In genomic region chr10:81378553-81379182, GRCm38 (mm10) we compare ENCODE assay signal across 8 mouse cellular contexts. TPM values are rescaled to one million over a fixed set of nuclear protein-coding genes. Genes with fewer than 3 reads are reported as not detected.
DNase-seq lines count a peak whose midpoint lies in the region; ATAC-seq and TF ChIP-seq lines count a peak whose summit lies in the region.

No protein-coding gene starts in this region.

- H3K27me3 ChIP-seq in C2C12 (ENCODE audit: control insufficient read depth, insufficient read depth, insufficient read length): no peaks in the 10 kb centered on the region
- H3K27me3 ChIP-seq in heart, embryonic 12.5 days (replicated peaks): no peaks in the 10 kb centered on the region
- no peaks in the 10 kb centered on the region for H3K27me3 ChIP-seq in kidney, postnatal 0 days (ENCODE audit: insufficient read depth, low read length)
- no peaks in the 10 kb centered on the region for H3K27me3 ChIP-seq in liver, embryonic 11.5 days (replicated peaks; ENCODE audit: control insufficient read depth, insufficient read depth, low read length)
- H3K27me3 ChIP-seq in stomach, embryonic 14.5 days (ENCODE audit: control insufficient read depth, insufficient read depth, low read length): no peaks in the 10 kb centered on the region

- H3K36me3 ChIP-seq in C2C12 (ENCODE audit: control insufficient read depth, insufficient read depth): peaks cover 29% of the 10 kb centered on the region
- H3K36me3 ChIP-seq in heart, embryonic 12.5 days: peaks cover 24% of the 10 kb centered on the region
- H3K36me3 ChIP-seq in kidney, postnatal 0 days (ENCODE audit: insufficient read depth, low read length): peaks cover 7% of the 10 kb centered on the region; the same call in 1 of the 2 replicates
- peaks cover 14% of the 10 kb centered on the region for H3K36me3 ChIP-seq in liver, embryonic 11.5 days (ENCODE audit: control insufficient read depth, insufficient read depth, low read length)
- H3K36me3 ChIP-seq in stomach, embryonic 14.5 days (ENCODE audit: control insufficient read depth, insufficient read depth, low read length): peaks cover 16% of the 10 kb centered on the region; the same call in 1 of the 2 replicates

- peaks cover 46% of the 10 kb centered on the region for H3K79me2 ChIP-seq in C2C12 (ENCODE audit: control insufficient read depth, insufficient read depth)

- DNase-seq in brain, embryonic 18.5 days (ENCODE audit: low read depth, low spot score): peak; percentile 99
- peak; percentile 100 for DNase-seq in kidney, postnatal 0 days (ENCODE audit: low spot score)
- DNase-seq in liver, embryonic 11.5 days (ENCODE audit: low spot score): peak; percentile 100
- peak; percentile 100 for DNase-seq in naive thymus-derived CD4-positive, alpha-beta T cell, adult 2 months (ENCODE audit: low read depth)

- H3K4me3 ChIP-seq in C2C12 (ENCODE audit: insufficient read depth, poor library complexity, severe bottlenecking): peak overlapping the region; percentile 97
- H3K4me3 ChIP-seq in heart, embryonic 12.5 days: peak overlapping the region; percentile 94
- H3K4me3 ChIP-seq in kidney, postnatal 0 days (replicated peaks; ENCODE audit: low read depth, low read length): peak overlapping the region; percentile 77
- H3K4me3 ChIP-seq in liver, embryonic 11.5 days (ENCODE audit: low read depth, low read length): peak overlapping the region; percentile 92
- H3K4me3 ChIP-seq in stomach, embryonic 14.5 days (ENCODE audit: low read depth, low read length): peak overlapping the region; percentile 79

- 1% methylated on average over 46 of the region's 46 CpGs for WGBS in heart, embryonic 12.5 days
- WGBS in kidney, postnatal 0 days: under 1% methylated on average over 46 of the region's 46 CpGs
- under 1% methylated on average over 46 of the region's 46 CpGs for WGBS in liver, embryonic 11.5 days
- WGBS in stomach, embryonic 14.5 days: under 1% methylated on average over 46 of the region's 46 CpGs

- H3K9me3 ChIP-seq in heart, embryonic 12.5 days (replicated peaks): no peaks in the 10 kb centered on the region
- no peaks in the 10 kb centered on the region for H3K9me3 ChIP-seq in kidney, postnatal 0 days (replicated peaks; ENCODE audit: low read length)
- no peaks in the 10 kb centered on the region for H3K9me3 ChIP-seq in liver, embryonic 11.5 days (ENCODE audit: control insufficient read depth, low read length)
- no peaks in the 10 kb centered on the region for H3K9me3 ChIP-seq in stomach, embryonic 14.5 days (ENCODE audit: control insufficient read depth, low read depth, low read length)

- H3K4me2 ChIP-seq in heart, embryonic 12.5 days: peak overlapping the region; percentile 73
- peak overlapping the region; percentile 64 for H3K4me2 ChIP-seq in kidney, postnatal 0 days (ENCODE audit: low read length)
- H3K4me2 ChIP-seq in liver, embryonic 11.5 days: peak overlapping the region; percentile 80
- peak overlapping the region; percentile 56 for H3K4me2 ChIP-seq in stomach, embryonic 14.5 days (replicated peaks; ENCODE audit: low read depth, low read length)

- H3K79me3 ChIP-seq in C2C12 (ENCODE audit: low read depth): peaks cover 42% of the 10 kb centered on the region

- no peak for TF ChIP-seq CTCF in C2C12 (IDR thresholded peaks at IDR 0.05; ENCODE audit: control insufficient read depth, insufficient read depth, insufficient read length)
- TF ChIP-seq CTCF in kidney, postnatal 0 days (IDR thresholded peaks at IDR 0.05; ENCODE audit: low read depth): peak; percentile 39; the same call in 1 of the 2 replicates

- ATAC-seq in erythroid progenitor cell, adult 5-6 weeks (replicated peaks; ENCODE audit: low FRiP score, poor library complexity, severe bottlenecking): peak; percentile 68
- peak; percentile 94 for ATAC-seq in heart, embryonic 12.5 days (ENCODE audit: insufficient number of reproducible peaks, low FRiP score)
- ATAC-seq in kidney, postnatal 0 days (replicated peaks; ENCODE audit: low FRiP score, low read depth): peak; percentile 96
- peak; percentile 92 for ATAC-seq in liver, embryonic 11.5 days (replicated peaks; ENCODE audit: low FRiP score)
- peak; percentile 97 for ATAC-seq in stomach, embryonic 14.5 days (ENCODE audit: insufficient number of reproducible peaks, insufficient read depth, low FRiP score, low read depth)

- peaks cover 38% of the 10 kb centered on the region for H3K4me1 ChIP-seq in heart, embryonic 12.5 days (replicated peaks)
- peaks cover 12% of the 10 kb centered on the region for H3K4me1 ChIP-seq in kidney, postnatal 0 days (replicated peaks; ENCODE audit: insufficient read depth, low read length)
- H3K4me1 ChIP-seq in liver, embryonic 11.5 days (replicated peaks; ENCODE audit: control insufficient read depth, insufficient read depth, low read length): peaks cover 42% of the 10 kb centered on the region
- H3K4me1 ChIP-seq in stomach, embryonic 14.5 days (ENCODE audit: control insufficient read depth, insufficient read depth, low read length): peaks cover 16% of the 10 kb centered on the region

- H3K27ac ChIP-seq in heart, embryonic 12.5 days (ENCODE audit: poor library complexity, severe bottlenecking): peak overlapping the region; percentile 72
- 0 out of 2 replicates have a peak overlapping the region, but pooled peaks have one; percentile 54 for H3K27ac ChIP-seq in kidney, postnatal 0 days
- peak overlapping the region; percentile 81 for H3K27ac ChIP-seq in liver, embryonic 11.5 days (ENCODE audit: low read depth, low read length)
- peak overlapping the region; percentile 62; the same call in 1 of the 2 replicates for H3K27ac ChIP-seq in stomach, embryonic 14.5 days (ENCODE audit: low read length)

- peak overlapping the region; percentile 65 for H3K9ac ChIP-seq in heart, embryonic 12.5 days
- peak overlapping the region; percentile 40; the same call in 1 of the 2 replicates for H3K9ac ChIP-seq in kidney, postnatal 0 days (ENCODE audit: low read depth, low read length)
- H3K9ac ChIP-seq in liver, embryonic 11.5 days (ENCODE audit: low read depth, low read length): peak overlapping the region; percentile 68
- H3K9ac ChIP-seq in stomach, embryonic 14.5 days (replicated peaks; ENCODE audit: low read depth, low read length): peak overlapping the region; percentile 18

- H3ac ChIP-seq in C2C12 (ENCODE audit: control insufficient read depth, insufficient read length, low read depth): peak overlapping the region; percentile 51

TF ChIP-seq in C2C12, 6 proteins besides CTCF, POLR2A, EP300 and RAD21:
- TF ChIP-seq USF1 (IDR thresholded peaks at IDR 0.05; ENCODE audit: low read depth): no peak
- TF ChIP-seq FOSL1 (IDR thresholded peaks at IDR 0.05; ENCODE audit: insufficient read depth, low read length, poor library complexity, severe bottlenecking): peak; percentile 10

RNA-seq across cellular contexts. Expression of gene Fzr1, which starts 0.4 kb away (rescaled TPM):
- 61.6 TPM for polyA plus RNA-seq in C2C12 (2012; fragmentation: generic; extraction: Trizol)
- 235 and 246 TPM in 2 replicates for total RNA-seq in erythroid progenitor cell, adult 5-6 weeks (2015; ENCODE audit: low replicate concordance)
- total RNA-seq in erythroid progenitor cell, adult 5-6 weeks (2017; ENCODE audit: low replicate concordance): 247 and 266 TPM in 2 replicates
- 96.4 and 99.5 TPM in 2 replicates for polyA plus RNA-seq in heart, embryonic 12.5 days (2016; fragmentation: Nextera tagmentation; extraction: Ambion mirVana)
- 67.5 and 70.6 TPM in 2 replicates for polyA plus RNA-seq in kidney, postnatal 0 days (2015; fragmentation: Nextera tagmentation; extraction: Ambion mirVana)
- 74.0 and 75.9 TPM in 2 replicates for polyA plus RNA-seq in liver, embryonic 11.5 days (2014; fragmentation: Nextera tagmentation; extraction: Ambion mirVana)
- polyA plus RNA-seq in stomach, embryonic 14.5 days (2014; fragmentation: Nextera tagmentation; extraction: Ambion mirVana): 81.3 and 88.7 TPM in 2 replicates

RNA-seq across cellular contexts. Expression of gene Dohh, which starts 5.6 kb away (rescaled TPM):
- polyA plus RNA-seq in C2C12 (2012; fragmentation: generic; extraction: Trizol): 148 TPM
- total RNA-seq in erythroid progenitor cell, adult 5-6 weeks (2015; ENCODE audit: low replicate concordance): 8.8 TPM in 1 of 2 replicates, not detected in the other
- 4.0 and 17.2 TPM in 2 replicates for total RNA-seq in erythroid progenitor cell, adult 5-6 weeks (2017; ENCODE audit: low replicate concordance)
- polyA plus RNA-seq in heart, embryonic 12.5 days (2016; fragmentation: Nextera tagmentation; extraction: Ambion mirVana): 66.7 and 66.9 TPM in 2 replicates
- polyA plus RNA-seq in kidney, postnatal 0 days (2015; fragmentation: Nextera tagmentation; extraction: Ambion mirVana): 74.3 and 80.6 TPM in 2 replicates
- polyA plus RNA-seq in liver, embryonic 11.5 days (2014; fragmentation: Nextera tagmentation; extraction: Ambion mirVana): 97.4 and 99.3 TPM in 2 replicates
- polyA plus RNA-seq in stomach, embryonic 14.5 days (2014; fragmentation: Nextera tagmentation; extraction: Ambion mirVana): 44.8 and 48.5 TPM in 2 replicates

RNA-seq across cellular contexts. Expression of gene Gm48551, which starts 5.6 kb away (rescaled TPM):
- 1.7 TPM for polyA plus RNA-seq in C2C12 (2012; fragmentation: generic; extraction: Trizol)
- total RNA-seq in erythroid progenitor cell, adult 5-6 weeks (2015; ENCODE audit: low replicate concordance): 2.1 and 4.3 TPM in 2 replicates
- not detected in 2 replicates for total RNA-seq in erythroid progenitor cell, adult 5-6 weeks (2017; ENCODE audit: low replicate concordance)
- polyA plus RNA-seq in heart, embryonic 12.5 days (2016; fragmentation: Nextera tagmentation; extraction: Ambion mirVana): 1.9 and 2.2 TPM in 2 replicates
- polyA plus RNA-seq in kidney, postnatal 0 days (2015; fragmentation: Nextera tagmentation; extraction: Ambion mirVana): 1.9 and 2.1 TPM in 2 replicates
- polyA plus RNA-seq in liver, embryonic 11.5 days (2014; fragmentation: Nextera tagmentation; extraction: Ambion mirVana): 1.3 and 1.9 TPM in 2 replicates
- 3.1 and 4.1 TPM in 2 replicates for polyA plus RNA-seq in stomach, embryonic 14.5 days (2014; fragmentation: Nextera tagmentation; extraction: Ambion mirVana)

RNA-seq across cellular contexts. Expression of gene Gm48552, which starts 10.1 kb away (rescaled TPM):
- 0.20 TPM for polyA plus RNA-seq in C2C12 (2012; fragmentation: generic; extraction: Trizol)
- not detected in 2 replicates for total RNA-seq in erythroid progenitor cell, adult 5-6 weeks (2015; ENCODE audit: low replicate concordance)
- not detected in 2 replicates for total RNA-seq in erythroid progenitor cell, adult 5-6 weeks (2017; ENCODE audit: low replicate concordance)
- polyA plus RNA-seq in heart, embryonic 12.5 days (2016; fragmentation: Nextera tagmentation; extraction: Ambion mirVana): 1.2 and 1.8 TPM in 2 replicates
- 0.82 and 1.9 TPM in 2 replicates for polyA plus RNA-seq in kidney, postnatal 0 days (2015; fragmentation: Nextera tagmentation; extraction: Ambion mirVana)
- polyA plus RNA-seq in liver, embryonic 11.5 days (2014; fragmentation: Nextera tagmentation; extraction: Ambion mirVana): 0.62 and 0.67 TPM in 2 replicates
- 1.0 and 1.1 TPM in 2 replicates for polyA plus RNA-seq in stomach, embryonic 14.5 days (2014; fragmentation: Nextera tagmentation; extraction: Ambion mirVana)

RNA-seq across cellular contexts. Expression of gene 4930404N11Rik, which starts 13.1 kb away (rescaled TPM):
- 0.51 TPM for polyA plus RNA-seq in C2C12 (2012; fragmentation: generic; extraction: Trizol)
- total RNA-seq in erythroid progenitor cell, adult 5-6 weeks (2015; ENCODE audit: low replicate concordance): 5.4 and 15.1 TPM in 2 replicates
- 12.3 and 14.8 TPM in 2 replicates for total RNA-seq in erythroid progenitor cell, adult 5-6 weeks (2017; ENCODE audit: low replicate concordance)
- 0.82 and 0.91 TPM in 2 replicates for polyA plus RNA-seq in heart, embryonic 12.5 days (2016; fragmentation: Nextera tagmentation; extraction: Ambion mirVana)
- polyA plus RNA-seq in kidney, postnatal 0 days (2015; fragmentation: Nextera tagmentation; extraction: Ambion mirVana): 0.45 and 0.59 TPM in 2 replicates
- 0.64 and 0.68 TPM in 2 replicates for polyA plus RNA-seq in liver, embryonic 11.5 days (2014; fragmentation: Nextera tagmentation; extraction: Ambion mirVana)
- polyA plus RNA-seq in stomach, embryonic 14.5 days (2014; fragmentation: Nextera tagmentation; extraction: Ambion mirVana): 0.43 and 0.59 TPM in 2 replicates

Comparison
In these comparisons a context has a peak if more than half of its experiments do, and no peak if none do; other contexts are left out.
1. Peak in every context shown above with its lines: DNase-seq, ATAC-seq, H3K4me3 ChIP-seq and H3K27ac ChIP-seq.
2. H3K9ac ChIP-seq: peak in every context shown above with its lines; median percentile 68 in liver, embryonic 11.5 days; 65 in heart, embryonic 12.5 days; 40 in kidney, postnatal 0 days; 18 in stomach, embryonic 14.5 days.